Mouse (Mus musculus) spleen, postnatal 10 days (tissue): ENCODE results near the gene Gm9887.

Experiments used
- DNase-seq, 2 experiments: peaks; one replicate each; pipeline ENCODE4 v3.0.0; 2021 to 2022; ENCODE audit warnings: low spot score in 2 of 2

Gene Gm9887

GRCm38 (mm10) chr12:69360997-69361899 is 11.0 kb downstream of the Gm9887 start:
- DNase-seq = peak; percentile 99 to 100

DNA sequence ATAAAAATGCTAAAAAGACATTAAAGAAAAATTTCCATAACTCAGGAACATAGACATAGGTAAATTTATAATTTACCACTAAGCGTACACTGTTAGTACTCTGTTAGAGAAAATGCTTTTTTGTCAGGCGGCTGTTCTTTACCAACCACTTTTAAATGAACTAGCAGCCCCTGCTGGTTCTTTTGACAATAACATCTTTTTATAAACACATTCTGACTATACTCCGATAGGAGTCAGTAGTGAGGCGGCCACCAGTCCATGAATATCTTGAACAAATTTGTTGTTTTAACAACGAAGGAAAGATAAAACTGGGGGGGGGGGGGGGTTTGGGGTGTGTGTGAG is 11.6 kb downstream of the Gm9887 start:
- DNase-seq = no peak

GRCm38 (mm10) chr12:69357300-69357646 is 15.0 kb downstream of the Gm9887 start:
- DNase-seq = no peak

GRCm38 (mm10) chr12:69356546-69357299 is 15.5 kb downstream of the Gm9887 start, which contains the start of gene Nemf:
Nemf (minus strand) TSS chr12:69357165.
- peak; percentile 77 to 87 for DNase-seq

GRCm38 (mm10) chr12:69351685-69352084 is 20.6 kb downstream of the Gm9887 start:
- no peak for DNase-seq

GRCm38 (mm10) chr12:69349928-69350327 is 22.3 kb downstream of the Gm9887 start:
- no peak for DNase-seq

DNA sequence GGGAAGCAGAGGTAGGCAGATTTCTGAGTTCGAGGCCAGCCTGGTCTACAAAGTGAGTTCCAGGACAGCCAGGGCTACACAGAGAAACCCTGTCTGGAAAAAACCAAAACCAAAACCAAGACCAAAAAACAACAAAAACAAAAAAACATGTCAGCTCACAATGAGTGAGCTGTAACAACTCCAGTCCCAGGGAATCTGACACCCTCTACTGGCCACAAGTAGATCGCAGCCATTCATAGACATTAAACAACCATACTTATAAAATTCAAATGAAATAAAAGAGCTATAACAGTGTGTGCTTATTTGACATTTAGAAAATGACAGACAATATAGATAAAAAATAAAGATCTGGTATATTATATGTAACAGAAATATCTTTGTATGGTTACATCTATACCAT is 38.7 kb downstream of the Gm9887 start:
- peak; percentile 25 to 76 for DNase-seq

DNA sequence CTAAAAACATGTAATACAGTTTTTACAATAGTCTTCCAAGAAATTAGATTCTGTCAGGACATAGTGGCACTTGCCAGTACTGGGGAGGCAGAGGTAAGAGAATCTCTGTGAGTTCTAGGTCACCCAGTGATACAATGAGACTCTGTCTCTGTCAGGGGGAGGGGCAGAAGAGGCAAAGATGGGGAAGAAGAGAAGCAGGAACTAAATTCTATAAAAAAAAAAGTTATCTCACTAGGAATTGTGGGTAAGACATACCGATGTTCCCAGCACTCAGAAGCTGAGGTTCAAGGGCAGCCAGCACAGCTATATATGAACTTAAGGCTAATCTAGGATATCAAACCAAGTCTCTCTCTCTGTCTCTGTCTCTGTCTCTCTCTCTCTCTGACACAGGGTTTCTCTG is 40.1 kb downstream of the Gm9887 start:
- DNase-seq = no peak

GRCm38 (mm10) chr12:69331187-69331586 is 41.1 kb downstream of the Gm9887 start:
- DNase-seq = no peak
